Mouse (Mus musculus) urinary bladder, postnatal 14 days (tissue): ENCODE results near the gene Sh3bgrl2.

Experiments used
- DNase-seq: peaks from one replicate; pipeline ENCODE4 v3.0.0; 2021; ENCODE audit warnings: low spot score

Gene Sh3bgrl2

GRCm38 (mm10) chr9:83631920-83632319 is 83.8 kb downstream of the Sh3bgrl2 start:
- no peak for DNase-seq

GRCm38 (mm10) chr9:83634703-83635102 is 86.6 kb downstream of the Sh3bgrl2 start:
- no peak for DNase-seq

GRCm38 (mm10) chr9:83635997-83636396 is 87.9 kb downstream of the Sh3bgrl2 start:
- DNase-seq = no peak

- DNase-seq = no peak
These were observed 95.0 kb downstream of the Sh3bgrl2 start for GRCm38 (mm10) chr9:83643139-83643538.

- DNase-seq = no peak
These were observed 95.7 kb downstream of the Sh3bgrl2 start for GRCm38 (mm10) chr9:83643833-83644232.

GRCm38 (mm10) chr9:83646215-83646614 is 98.1 kb downstream of the Sh3bgrl2 start:
- DNase-seq = no peak

- DNase-seq = no peak
These were observed 98.6 kb downstream of the Sh3bgrl2 start for GRCm38 (mm10) chr9:83646691-83647090.

GRCm38 (mm10) chr9:83647919-83648705 is 100.0 kb downstream of the Sh3bgrl2 start:
- no peak for DNase-seq

- DNase-seq = no peak
These were observed 100.6 kb downstream of the Sh3bgrl2 start for GRCm38 (mm10) chr9:83648733-83649132.

- no peak for DNase-seq
These were observed 103.9 kb downstream of the Sh3bgrl2 start for GRCm38 (mm10) chr9:83652015-83652414.

- no peak for DNase-seq
These were observed 104.6 kb downstream of the Sh3bgrl2 start for GRCm38 (mm10) chr9:83652590-83653172.

GRCm38 (mm10) chr9:83654601-83655000 is 106.5 kb downstream of the Sh3bgrl2 start:
- no peak for DNase-seq

- DNase-seq = no peak
These were observed 109.0 kb downstream of the Sh3bgrl2 start for GRCm38 (mm10) chr9:83656960-83657651.

- DNase-seq = no peak
These were observed 109.5 kb downstream of the Sh3bgrl2 start for GRCm38 (mm10) chr9:83657652-83658002.

GRCm38 (mm10) chr9:83659081-83659480 is 111.0 kb downstream of the Sh3bgrl2 start:
- DNase-seq = no peak

GRCm38 (mm10) chr9:83661811-83662210 is 113.7 kb downstream of the Sh3bgrl2 start:
- DNase-seq = no peak

GRCm38 (mm10) chr9:83663981-83664897 is 116.1 kb downstream of the Sh3bgrl2 start:
- DNase-seq = no peak

GRCm38 (mm10) chr9:83664951-83665350 is 116.8 kb downstream of the Sh3bgrl2 start:
- no peak for DNase-seq

GRCm38 (mm10) chr9:83667031-83667430 is 118.9 kb downstream of the Sh3bgrl2 start:
- no peak for DNase-seq

GRCm38 (mm10) chr9:83679626-83680025 is 131.5 kb downstream of the Sh3bgrl2 start:
- no peak for DNase-seq

GRCm38 (mm10) chr9:83681661-83682655 is 133.8 kb downstream of the Sh3bgrl2 start:
- peak; percentile 6 for DNase-seq
